ENCODE assay signal across 14 mouse cellular contexts in genomic region chr2:158211764-158212471, GRCm38 (mm10). TPM values are rescaled to one million over a fixed set of nuclear protein-coding genes. Genes with fewer than 3 reads are reported as not detected.
DNase-seq lines count a peak whose midpoint lies in the region; TF ChIP-seq lines count a peak whose summit lies in the region.
"Had no signal": no experiment of that assay in that cellular context is flagged by ENCODE, and none has a peak within 500 bp of the region (broad histone marks: within the 10 kb centered on the region; RNA-seq: fewer than 3 reads in every experiment).

No protein-coding gene starts in this region.

- peaks cover 39% of the 10 kb centered on the region for H3K4me1 ChIP-seq in cerebellum, adult 2 months (ENCODE audit: control insufficient read depth, insufficient read depth, low read length)
- H3K4me1 ChIP-seq in ES-Bruce4 (ENCODE audit: control insufficient read depth, insufficient read depth, low read length): no peaks in the 10 kb centered on the region
- H3K4me1 ChIP-seq in limb, embryonic 10.5 days: peaks cover 35% of the 10 kb centered on the region

- intact Hi-C loops in left cerebral cortex, adult 2 months (cut with DNase I): loop anchor here (2.0 kb wide), 2 partner anchors 129 to 137 kb away; no protein-coding TSS in a partner anchor
- intact Hi-C loops in left cerebral cortex, postnatal 4 days (cut with DNase I): no loop called here
- intact Hi-C loops in gastrocnemius, postnatal 36 days (cut with DNase I): no loop called here

- no peaks in the 10 kb centered on the region for H3K27me3 ChIP-seq in cerebellum, adult 2 months (ENCODE audit: control insufficient read depth, insufficient read depth, low read length)
- no peaks in the 10 kb centered on the region for H3K27me3 ChIP-seq in ES-Bruce4 (ENCODE audit: control insufficient read depth, insufficient read depth, low read length, poor library complexity, severe bottlenecking)
- H3K27me3 ChIP-seq in limb, embryonic 10.5 days (ENCODE audit: low read depth, poor library complexity, severe bottlenecking): peaks cover 10% of the 10 kb centered on the region; the same call in 1 of the 2 replicates

- TF ChIP-seq CTCF in cerebellum, adult 2 months (IDR thresholded peaks at IDR 0.05; ENCODE audit: borderline replicate concordance, insufficient read depth, low read depth, low read length): peak; percentile 37; the same call in 1 of the 2 replicates
- TF ChIP-seq CTCF in left cerebral cortex, adult 2 months (IDR thresholded peaks at IDR 0.05): peak; percentile 35
- peak; percentile 42 for TF ChIP-seq CTCF in ES-Bruce4 (IDR thresholded peaks at IDR 0.05; ENCODE audit: low read depth, low read length)

- no peak for DNase-seq in cerebellum, adult 2 months
- no peak for DNase-seq in cerebellum, postnatal 4 days (ENCODE audit: low spot score in 2 of 2)
- no peak for DNase-seq in left cerebral cortex, adult 2 months (ENCODE audit: extremely low spot score in 1 of 2, low spot score in 2 of 2)
- DNase-seq in left cerebral cortex, postnatal 4 days: no peak
- no peak for DNase-seq in limb, embryonic 10.5 days (ENCODE audit: low spot score)
- DNase-seq in gastrocnemius, postnatal 36 days: no peak
- no peak for DNase-seq in urinary bladder, postnatal 25 days (ENCODE audit: low spot score)
- DNase-seq: cerebellum, postnatal 36 days; kidney, postnatal 14 days had no signal

- TF ChIP-seq POLR2A in cerebellum, adult 2 months (IDR thresholded peaks at IDR 0.05; ENCODE audit: borderline replicate concordance, insufficient read depth, low read length): no peak
- no peak for TF ChIP-seq POLR2A in ES-Bruce4 (IDR thresholded peaks at IDR 0.05; ENCODE audit: insufficient read depth, low read length)

- H3K9ac ChIP-seq in ES-Bruce4 (ENCODE audit: low read depth, poor library complexity, severe bottlenecking): no peak overlapping the region

- no peak overlapping the region for H3K27ac ChIP-seq in cerebellum, adult 2 months (ENCODE audit: insufficient read depth, low read length)
- no peak overlapping the region for H3K27ac ChIP-seq in left cerebral cortex, adult 2 months
- no peak overlapping the region for H3K27ac ChIP-seq in ES-Bruce4 (ENCODE audit: insufficient read depth, low read length)
- H3K27ac ChIP-seq in limb, embryonic 10.5 days: no peak overlapping the region

- no peaks in the 10 kb centered on the region for H3K9me3 ChIP-seq in ES-Bruce4 (replicated peaks; ENCODE audit: control insufficient read depth, insufficient read depth, low read length, poor library complexity, severe bottlenecking)
- no peaks in the 10 kb centered on the region for H3K9me3 ChIP-seq in limb, embryonic 10.5 days (replicated peaks)

- no peak overlapping the region for H3K4me3 ChIP-seq in cerebellum, adult 2 months (replicated peaks; ENCODE audit: insufficient read depth, low read depth, low read length)
- no peak overlapping the region for H3K4me3 ChIP-seq in left cerebral cortex, adult 2 months
- H3K4me3 ChIP-seq in ES-Bruce4 (ENCODE audit: low read depth, low read length): no peak overlapping the region
- H3K4me3 ChIP-seq in limb, embryonic 10.5 days: peak overlapping the region; percentile 26

- no peak for TF ChIP-seq EP300 in ES-Bruce4 (IDR thresholded peaks at IDR 0.05; ENCODE audit: insufficient read depth, low read depth, low read length)

- no peaks in the 10 kb centered on the region for H3K36me3 ChIP-seq in ES-Bruce4 (ENCODE audit: control insufficient read depth, insufficient read depth, low read length, poor library complexity, severe bottlenecking)
- H3K36me3 ChIP-seq in limb, embryonic 10.5 days: no peaks in the 10 kb centered on the region

- WGBS in cerebellum, adult 2 months: 87% methylated on average over 4 of the region's 4 CpGs
- WGBS in limb, embryonic 10.5 days: 67% methylated on average over 4 of the region's 4 CpGs

RNA-seq across cellular contexts. Expression of gene D630003M21Rik, which starts 17.1 kb away (rescaled TPM):
- 2.3 and 2.4 TPM in 2 replicates for polyA plus RNA-seq in cerebellum, adult 2 months (2012; rRNA removed)
- 1 to 10 TPM; 3.5 to 3.7 TPM for total RNA-seq in left cerebral cortex, adult 2 months (2021)
- 1 to 10 TPM; 3.1 TPM for total RNA-seq in left cerebral cortex, postnatal 4 days (2021)
- 0.34 and 0.38 TPM in 2 replicates for polyA plus RNA-seq in ES-Bruce4 (2011; ENCODE audit: insufficient read depth, insufficient read length, low read depth, missing spikeins)
- polyA plus RNA-seq in limb, embryonic 10.5 days (2016; fragmentation: Nextera tagmentation; extraction: Ambion mirVana): 1.2 and 3.3 TPM in 2 replicates
- total RNA-seq in gastrocnemius, postnatal 36 days (2021): 1 to 10 TPM; 2.2 TPM

RNA-seq across cellular contexts. Expression of gene Bpi, which starts 46.0 kb away (rescaled TPM):
- not detected in 2 replicates for polyA plus RNA-seq in cerebellum, adult 2 months (2012; rRNA removed)
- total RNA-seq in left cerebral cortex, adult 2 months (2021): not detected
- total RNA-seq in left cerebral cortex, postnatal 4 days (2021): not detected
- polyA plus RNA-seq in ES-Bruce4 (2011; ENCODE audit: insufficient read depth, insufficient read length, low read depth, missing spikeins): not detected in 2 replicates
- not detected in 2 replicates for polyA plus RNA-seq in limb, embryonic 10.5 days (2016; fragmentation: Nextera tagmentation; extraction: Ambion mirVana)
- not detected for total RNA-seq in gastrocnemius, postnatal 36 days (2021)
- total RNA-seq: adrenal gland, adult 18-20 months; left cerebral cortex, postnatal 10 days had no signal
- polyA plus RNA-seq: heart, postnatal 0 days; midbrain, embryonic 11.5 days had no signal
